Mouse (Mus musculus) embryo, embryonic 10 days (tissue): ENCODE data around the gene As3mt.

ENCODE experiments used
- DNase-seq: peaks from one replicate; pipeline ENCODE4 v3.0.0-alpha.2; 2015; ENCODE audit warnings: low spot score

Gene As3mt

DNA sequence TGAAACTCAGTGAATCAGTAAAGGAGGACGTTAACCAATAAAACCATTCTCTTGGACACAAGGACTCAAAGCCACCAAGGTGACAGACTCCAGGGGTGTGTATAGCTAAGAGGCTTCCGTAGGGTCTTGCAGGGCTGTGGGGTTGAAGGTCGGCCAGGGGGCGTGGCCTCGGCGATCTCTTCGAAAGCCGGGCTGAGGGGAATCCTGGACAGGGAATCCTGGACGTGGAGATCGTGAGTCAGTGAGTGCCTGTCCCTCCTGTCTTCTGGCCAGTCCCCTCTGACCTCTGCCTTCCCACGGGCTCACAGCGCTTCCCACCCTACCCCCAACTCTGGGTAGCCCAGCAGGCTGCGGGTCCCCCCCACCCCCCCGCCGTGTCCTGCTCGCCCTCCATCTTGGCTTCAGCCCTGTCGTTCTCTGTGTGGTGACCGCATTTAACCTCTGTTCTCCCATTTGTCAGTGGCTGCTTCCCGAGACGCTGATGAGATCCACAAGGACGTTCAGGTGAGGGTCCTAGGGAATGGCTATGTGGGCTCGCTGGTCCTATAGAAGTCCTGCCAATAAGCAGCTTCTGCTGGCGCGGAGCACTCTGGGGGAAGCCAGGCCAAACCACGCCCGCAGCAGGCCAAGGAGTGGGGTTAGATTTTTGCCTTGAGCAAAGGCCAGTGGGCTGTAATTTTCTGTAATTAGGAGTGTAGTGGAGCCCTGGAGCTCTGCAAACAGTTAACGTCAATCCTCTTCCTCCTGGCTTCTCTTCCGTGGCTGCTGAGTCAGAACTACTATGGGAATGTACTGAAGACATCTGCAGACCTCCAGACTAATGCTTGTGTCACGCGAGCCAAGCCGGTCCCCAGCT is at the start of gene As3mt:
Gene As3mt (plus strand): TSS at position 163 of the 856 bp plus-strand sequence.
- peak; percentile 86 for DNase-seq

GRCm38 (mm10) chr19:46658348-46658747 is 48.9 kb upstream of the As3mt start:
- no peak for DNase-seq

- no peak for DNase-seq
Observed at GRCm38 (mm10) chr19:46658851-46659250, 48.4 kb upstream of the As3mt start.

GRCm38 (mm10) chr19:46661511-46661910 is 45.7 kb upstream of the As3mt start:
- DNase-seq = no peak

DNA sequence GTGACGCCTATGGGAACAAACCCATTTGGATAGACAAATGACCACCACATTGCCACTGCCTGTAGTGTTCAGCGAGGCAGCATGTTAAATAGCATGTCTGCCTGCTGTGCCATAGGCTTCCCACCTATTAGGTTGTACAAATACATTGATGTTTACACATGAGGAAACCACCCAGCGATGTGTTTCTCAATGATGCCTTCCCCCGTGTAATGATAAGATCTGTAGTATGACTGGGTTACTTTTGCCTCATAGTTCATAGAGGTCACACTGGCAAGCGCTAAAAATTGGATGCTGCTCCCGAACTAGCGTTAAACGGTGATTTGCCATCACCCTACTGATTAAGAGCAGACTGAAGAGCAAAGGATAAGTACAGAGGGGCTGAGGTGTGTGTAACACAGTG is 45.0 kb upstream of the As3mt start:
- DNase-seq = no peak

- no peak for DNase-seq
Observed at GRCm38 (mm10) chr19:46662784-46663183, 44.5 kb upstream of the As3mt start.

GRCm38 (mm10) chr19:46665474-46665873 is 41.8 kb upstream of the As3mt start:
- DNase-seq = peak; percentile 36

GRCm38 (mm10) chr19:46667300-46667699 is 40.0 kb upstream of the As3mt start:
- DNase-seq = no peak

DNA sequence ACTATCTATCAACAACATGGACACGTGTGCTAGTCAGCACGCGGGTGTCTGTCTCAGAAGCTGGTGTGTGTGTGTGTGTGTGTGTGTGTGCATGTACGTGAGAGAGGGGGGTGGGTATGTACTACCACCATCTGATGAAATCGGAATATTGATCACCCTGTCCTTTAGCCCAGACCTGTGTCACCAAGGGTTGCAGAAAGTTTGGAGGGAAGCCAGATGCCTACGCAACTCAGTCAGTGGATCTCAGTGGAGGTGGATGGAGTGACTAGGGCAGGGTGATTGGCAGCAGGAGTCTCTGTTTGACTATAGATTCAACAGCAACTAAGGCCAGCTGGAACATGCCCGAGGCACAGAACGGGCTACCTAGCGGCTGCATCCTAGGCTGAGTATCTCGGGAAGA is 39.0 kb upstream of the As3mt start:
- no peak for DNase-seq

DNA sequence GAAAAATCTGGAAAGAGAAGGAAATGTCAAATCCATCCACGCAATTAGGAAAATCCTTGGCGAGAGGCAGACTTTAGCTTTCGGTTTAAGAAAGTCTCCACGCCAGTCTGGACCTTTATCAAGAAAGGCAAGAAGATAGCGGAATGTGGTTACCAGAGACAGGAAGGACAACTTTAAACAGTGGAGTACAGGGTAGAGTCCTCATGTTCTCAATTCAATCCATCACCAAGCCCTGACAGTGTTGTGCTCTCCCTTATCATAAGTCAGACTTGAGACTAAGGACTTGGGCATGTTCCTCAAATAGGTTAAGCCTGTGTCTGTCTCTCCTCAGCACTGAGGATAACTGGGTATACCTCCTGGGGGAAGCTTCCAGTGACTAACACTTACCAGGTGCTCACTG is 37.5 kb upstream of the As3mt start:
- DNase-seq = no peak

GRCm38 (mm10) chr19:46670691-46671090 is 36.6 kb upstream of the As3mt start:
- peak; percentile 81 for DNase-seq

- DNase-seq = no peak
Observed at GRCm38 (mm10) chr19:46672766-46673418, 34.4 kb upstream of the As3mt start, which contains the start of gene Cyp17a1. Cyp17a1 (minus strand) TSS chr19:46673172.

GRCm38 (mm10) chr19:46675641-46676040 is 31.6 kb upstream of the As3mt start:
- no peak for DNase-seq

- no peak for DNase-seq
Observed at GRCm38 (mm10) chr19:46679720-46680383, 27.4 kb upstream of the As3mt start.

DNA sequence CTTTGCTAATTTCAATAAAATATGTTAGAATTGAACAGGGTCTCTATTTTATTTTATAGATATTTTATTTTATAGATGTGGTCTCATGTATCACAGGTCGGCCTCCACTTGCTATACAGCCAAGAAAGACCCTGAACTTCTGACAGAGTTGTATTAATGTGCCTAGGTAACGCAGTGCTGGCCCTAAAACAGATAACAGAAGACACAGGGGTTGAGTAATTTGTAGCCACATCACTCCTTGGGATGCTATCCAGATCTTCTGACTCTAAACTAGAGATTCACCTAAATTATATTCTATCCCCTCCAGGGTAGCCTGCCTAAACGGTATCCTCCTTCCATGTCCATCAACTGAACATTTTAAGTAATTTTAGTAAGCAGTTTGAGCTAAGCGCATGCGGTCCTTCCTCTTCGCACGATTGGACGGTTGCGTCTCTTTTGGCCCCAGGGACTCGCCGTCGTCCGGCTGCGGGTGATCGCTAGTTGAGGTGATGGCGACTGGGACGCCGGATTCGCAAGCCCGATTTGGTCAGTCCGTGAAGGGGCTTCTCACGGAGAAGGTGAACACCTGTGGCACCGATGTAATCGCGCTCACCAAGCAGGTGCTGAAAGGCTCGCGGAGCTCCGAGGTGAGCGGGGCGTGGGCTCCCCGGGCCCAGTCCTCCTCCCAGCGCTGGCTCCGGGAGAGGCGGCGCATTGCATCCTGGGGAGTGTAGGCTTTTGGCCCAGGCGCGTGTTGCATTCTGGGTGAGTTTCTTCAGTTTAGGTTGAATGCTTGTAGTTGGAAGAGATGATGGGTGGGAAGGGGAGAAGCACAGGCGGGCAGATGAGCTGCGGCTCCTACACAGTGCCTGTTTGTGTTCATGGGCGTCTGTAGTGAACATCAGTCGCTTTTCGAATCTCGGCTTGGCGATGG is 17.5 kb upstream of the As3mt start, which contains the start of gene Borcs7:
Gene Borcs7 (plus strand): TSS at position 447 of the 913 bp plus-strand sequence.
- DNase-seq = peak; percentile 92

DNA sequence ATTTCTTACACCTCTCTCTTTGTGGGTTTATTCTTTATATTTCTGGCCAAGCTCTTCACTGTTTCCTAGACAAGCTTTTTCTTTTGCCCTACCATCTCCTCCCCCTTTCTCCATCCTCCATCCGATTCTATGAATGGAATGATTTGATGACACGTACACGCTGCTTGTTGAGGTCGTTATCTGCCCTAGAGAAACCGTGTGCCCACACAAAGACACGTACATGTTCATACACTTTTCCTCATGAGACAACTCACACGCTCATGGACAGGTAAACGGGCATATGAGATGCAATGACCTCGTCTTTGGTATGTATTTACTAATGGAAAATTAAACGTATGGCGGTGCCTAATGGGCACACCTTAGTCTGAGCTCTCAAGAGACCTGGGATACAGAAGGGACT is 16.9 kb upstream of the As3mt start:
- DNase-seq = no peak

GRCm38 (mm10) chr19:46691078-46691477 is 16.2 kb upstream of the As3mt start:
- no peak for DNase-seq

GRCm38 (mm10) chr19:46693146-46693545 is 14.1 kb upstream of the As3mt start:
- DNase-seq = no peak

GRCm38 (mm10) chr19:46696482-46696881 is 10.8 kb upstream of the As3mt start:
- no peak for DNase-seq

DNA sequence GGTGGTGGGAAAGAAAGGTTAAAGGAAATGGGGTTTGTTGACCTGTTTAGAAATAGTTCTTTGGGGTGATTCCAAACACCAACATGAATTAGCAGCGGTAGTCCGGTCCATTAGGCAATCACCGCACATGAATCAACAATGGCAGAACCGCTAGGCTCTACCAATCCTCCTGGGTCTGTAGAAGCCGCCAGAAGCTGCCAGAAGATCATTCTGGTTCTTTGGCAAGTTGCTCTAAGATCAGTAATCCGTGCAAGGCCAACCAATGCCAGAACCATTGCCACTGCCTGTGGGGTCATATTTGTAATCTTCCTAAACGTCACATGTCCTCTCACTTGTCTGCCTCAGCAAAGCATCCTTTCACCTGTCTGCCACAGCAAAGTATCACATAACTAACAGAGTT is 10.3 kb upstream of the As3mt start:
- no peak for DNase-seq

- no peak for DNase-seq
Observed at GRCm38 (mm10) chr19:46697840-46698517, 9.3 kb upstream of the As3mt start.
